Mouse (Mus musculus) G1E (cell line): Measurements from ENCODE around the gene Cnot10. TPM values are rescaled to one million over a fixed set of nuclear protein-coding genes. Genes with fewer than 3 reads are reported as not detected.

ENCODE experiments used
- ATAC-seq: 2 replicates; pipeline ENCODE4 v1.8.0; 2016; ENCODE audit warnings: mild to moderate bottlenecking; ENCODE audit not compliant: insufficient number of reproducible peaks, poor library complexity, low FRiP score, severe bottlenecking; ENCODE audit errors: extremely low read depth
- DNase-seq: peaks from one replicate; pipeline ENCODE4 v3.0.0; 2012; ENCODE audit warnings: low spot score
- H3K27me3 ChIP-seq: 2 replicates; pipeline ENCODE4 v1.6.1; 2012; ENCODE audit warnings: mild to moderate bottlenecking, low read length, inconsistent platforms; ENCODE audit not compliant: insufficient read depth
- H3K36me3 ChIP-seq: replicated peaks from 2 replicates; pipeline ENCODE3; 2012; ENCODE audit warnings: mild to moderate bottlenecking, inconsistent platforms
- H3K4me1 ChIP-seq: 2 replicates; pipeline ENCODE4 v1.6.1; 2012; ENCODE audit warnings: low read depth, low read length, inconsistent platforms, mixed read lengths; ENCODE audit not compliant: insufficient read depth
- H3K4me3 ChIP-seq: 2 replicates; pipeline ENCODE4 v1.5.1; 2012; ENCODE audit warnings: low read depth, mild to moderate bottlenecking, inconsistent platforms, low read length, moderate library complexity, mixed read lengths
- H3K9me3 ChIP-seq: replicated peaks from 2 replicates; pipeline ENCODE4 v1.6.1; 2012; ENCODE audit warnings: inconsistent platforms
- CTCF ChIP-seq: IDR thresholded peaks from 2 replicates; pipeline ENCODE4 v1.5.1; 2012; ENCODE audit warnings: low read depth, low read length, inconsistent platforms, mixed read lengths
- GATA1 ChIP-seq: IDR thresholded peaks from 2 replicates; pipeline ENCODE4 v1.6.1; 2012; ENCODE audit warnings: borderline replicate concordance, low read length, inconsistent platforms, mixed read lengths
- GATA2 ChIP-seq: IDR thresholded peaks from 2 replicates; pipeline ENCODE4 v1.6.1; 2012; ENCODE audit warnings: low read depth, low read length, inconsistent platforms, borderline replicate concordance
- POLR2AphosphoS5 ChIP-seq: IDR thresholded peaks from 2 replicates; pipeline ENCODE4 v1.6.1; 2012; ENCODE audit warnings: low read depth, low read length, inconsistent platforms; ENCODE audit not compliant: insufficient replicate concordance
- TAL1 ChIP-seq: conservative IDR thresholded peaks from 2 replicates; pipeline ENCODE4 v1.6.1; 2012; ENCODE audit warnings: low read depth, low read length, inconsistent platforms, mixed read lengths
- polyA plus RNA-seq: library from polyadenylated mRNA; stranded (reverse); fragments of >175 nt; gene quantifications from 2 replicates; pipeline ENCODE4 v1.2.3, GENCODE M21; 2012
- total RNA-seq, 2 experiments: library from RNA; stranded (forward) in 1 of 2; stranded (reverse) in 1 of 2; fragments of 200-1000 nt in 1 of 2; fragments of >200 nt in 1 of 2; fragmentation: Nextera tagmentation in 1 of 2; gene quantifications; 2 replicates each; pipeline ENCODE4 v1.2.3; 2014 to 2017

Cnot10 gene
- total and polyA plus RNA-seq, 3 experiments = 21.2 to 45.0 (median 40.4) TPM

DNA sequence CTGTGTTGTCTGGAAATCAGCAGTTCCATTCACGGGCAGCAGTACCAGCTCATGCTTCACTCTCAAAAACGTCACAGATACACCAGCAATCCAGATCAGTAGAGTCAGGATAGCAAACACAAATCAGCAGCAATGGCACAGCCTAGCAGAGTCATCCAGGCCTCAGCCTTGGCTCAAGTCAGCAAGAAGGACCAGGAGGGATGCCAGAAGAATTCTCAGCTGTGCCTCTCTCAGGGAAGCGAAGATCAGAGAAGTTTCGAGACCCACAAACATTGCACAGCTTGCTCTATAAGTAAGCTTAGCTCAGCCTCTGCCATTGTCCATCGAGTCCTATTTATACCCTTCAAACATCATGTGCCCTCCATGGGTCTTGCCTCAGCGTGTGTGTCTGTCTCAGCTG lies 40.5 kb upstream of the Cnot10 start:
- ATAC-seq (no peak), DNase-seq (no peak)
- H3K27me3 ChIP-seq = peaks cover 19% of the 10 kb centered on the region
- H3K36me3 ChIP-seq = no peaks in the 10 kb centered on the region
- H3K4me1 ChIP-seq = no peaks in the 10 kb centered on the region; the same call in 1 of the 2 replicates
- H3K4me3 ChIP-seq = no peak overlapping the region
- no peaks in the 10 kb centered on the region for H3K9me3 ChIP-seq
- TF ChIP-seq CTCF (no peak), GATA2 (no peak), TAL1 (no peak), GATA1 (no peak), POLR2AphosphoS5 (no peak)

DNA sequence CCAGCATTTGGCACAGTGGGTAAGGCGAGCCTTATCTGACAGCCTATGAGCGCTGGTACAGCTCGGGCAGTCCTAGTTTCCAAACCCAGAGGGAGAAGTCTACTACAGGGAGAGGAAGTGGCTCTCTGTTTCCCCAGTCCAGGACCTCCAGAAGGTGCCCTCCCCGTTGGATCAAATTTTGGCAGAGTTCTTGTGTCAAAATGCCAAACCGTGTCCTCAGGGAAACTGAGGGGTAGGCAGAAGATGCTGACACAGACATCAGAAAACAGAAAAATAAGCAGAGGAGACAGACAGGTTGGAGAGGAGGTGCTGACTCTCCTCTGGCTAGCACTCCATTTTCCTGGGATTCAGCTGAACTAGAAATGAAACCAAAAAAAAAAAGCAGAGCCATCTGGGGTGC lies 40.0 kb upstream of the Cnot10 start:
- H3K4me3 ChIP-seq = no peak overlapping the region
- no peak for ATAC-seq
- H3K27me3 ChIP-seq = peaks cover 19% of the 10 kb centered on the region
- H3K4me1 ChIP-seq = no peaks in the 10 kb centered on the region; the same call in 1 of the 2 replicates
- TF ChIP-seq CTCF (no peak), GATA1 (no peak), POLR2AphosphoS5 (no peak), GATA2 (no peak), TAL1 (no peak)
- no peaks in the 10 kb centered on the region for H3K9me3 ChIP-seq
- no peak for DNase-seq
- H3K36me3 ChIP-seq = no peaks in the 10 kb centered on the region

- Histone ChIP-seq H3K36me3 (no peaks in the 10 kb centered on the region), H3K27me3 (peaks cover 19% of the 10 kb centered on the region), H3K4me1 (no peaks in the 10 kb centered on the region; the same call in 1 of the 2 replicates), H3K9me3 (no peaks in the 10 kb centered on the region), H3K4me3 (no peak overlapping the region)
- ATAC-seq (no peak), DNase-seq (no peak)
- TF ChIP-seq TAL1 = no peak
- no peak for TF ChIP-seq POLR2AphosphoS5
- no peak for TF ChIP-seq GATA2
- no peak for TF ChIP-seq CTCF
- no peak for TF ChIP-seq GATA1
These were observed 38.6 kb upstream of the Cnot10 start for GRCm38 (mm10) chr9:114678576-114678975.

DNA sequence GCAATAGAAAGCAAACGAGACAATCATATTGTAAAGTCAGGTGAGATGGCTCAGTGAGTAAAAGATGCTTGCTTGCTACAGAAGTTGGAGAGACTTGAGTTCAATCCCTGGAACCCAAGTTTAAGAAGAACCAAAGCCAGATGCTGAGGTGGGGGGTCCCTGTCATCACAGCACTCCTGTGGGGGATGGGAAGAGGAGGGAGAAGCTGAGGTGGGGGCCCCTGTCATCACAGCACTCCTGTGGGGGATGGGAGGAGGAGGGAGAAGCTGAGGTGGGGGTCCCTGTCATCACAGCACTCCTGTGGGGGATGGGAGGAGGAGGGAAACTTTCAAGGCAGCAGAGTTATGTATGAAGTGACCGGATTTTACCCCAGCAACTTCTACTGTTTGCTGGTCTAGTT lies 33.6 kb upstream of the Cnot10 start:
- TF ChIP-seq GATA2 (no peak), GATA1 (no peak), CTCF (no peak), POLR2AphosphoS5 (no peak), TAL1 (no peak)

GRCm38 (mm10) chr9:114672703-114673561 lies 32.9 kb upstream of the Cnot10 start:
- no peak overlapping the region for H3K4me3 ChIP-seq
- H3K9me3 ChIP-seq = no peaks in the 10 kb centered on the region
- H3K36me3 ChIP-seq = no peaks in the 10 kb centered on the region
- TF ChIP-seq GATA2 (no peak), TAL1 (no peak), CTCF (no peak), POLR2AphosphoS5 (no peak), GATA1 (no peak)
- no peak for ATAC-seq
- DNase-seq = no peak
- H3K27me3 ChIP-seq = peaks cover 11% of the 10 kb centered on the region
- no peaks in the 10 kb centered on the region for H3K4me1 ChIP-seq

More for the DNA sequence above, 33.6 kb upstream of the Cnot10 start:
- ATAC-seq (no peak), DNase-seq (no peak)
- Histone ChIP-seq H3K4me1 (no peaks in the 10 kb centered on the region), H3K36me3 (no peaks in the 10 kb centered on the region), H3K9me3 (no peaks in the 10 kb centered on the region), H3K4me3 (no peak overlapping the region), H3K27me3 (peaks cover 13% of the 10 kb centered on the region)

DNA sequence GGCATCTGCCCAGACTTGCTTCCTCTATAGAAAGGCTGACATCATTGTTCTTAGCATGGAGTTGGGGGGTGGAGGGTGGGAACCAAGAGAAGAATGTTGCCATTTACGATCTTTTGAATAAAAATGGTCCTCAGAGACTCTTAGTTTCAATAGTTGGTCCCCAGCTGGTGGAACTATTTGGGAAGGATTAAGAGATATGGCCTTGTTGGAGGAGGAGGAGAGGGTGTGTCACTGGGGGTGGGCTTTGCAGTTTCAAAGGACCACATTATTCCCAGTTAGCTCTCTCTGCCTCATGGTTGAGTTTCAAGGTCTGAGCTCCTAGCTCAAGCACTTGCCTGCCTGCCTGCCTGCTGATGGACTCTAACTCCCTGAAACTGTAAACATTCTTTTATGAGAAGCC lies 32.0 kb upstream of the Cnot10 start:
- H3K36me3 ChIP-seq = no peaks in the 10 kb centered on the region

More for the DNA sequence above, 32.0 kb upstream of the Cnot10 start:
- no peak for DNase-seq
- TF ChIP-seq CTCF (no peak), POLR2AphosphoS5 (no peak), GATA1 (no peak), TAL1 (no peak), GATA2 (no peak)
- H3K27me3 ChIP-seq = peaks cover 12% of the 10 kb centered on the region; the same call in 1 of the 2 replicates
- no peaks in the 10 kb centered on the region for H3K9me3 ChIP-seq
- H3K4me1 ChIP-seq = no peaks in the 10 kb centered on the region
- H3K4me3 ChIP-seq = no peak overlapping the region
- ATAC-seq = no peak
